Comparison of ENCODE assay signal across 18 mouse cellular contexts in the genomic region with DNA sequence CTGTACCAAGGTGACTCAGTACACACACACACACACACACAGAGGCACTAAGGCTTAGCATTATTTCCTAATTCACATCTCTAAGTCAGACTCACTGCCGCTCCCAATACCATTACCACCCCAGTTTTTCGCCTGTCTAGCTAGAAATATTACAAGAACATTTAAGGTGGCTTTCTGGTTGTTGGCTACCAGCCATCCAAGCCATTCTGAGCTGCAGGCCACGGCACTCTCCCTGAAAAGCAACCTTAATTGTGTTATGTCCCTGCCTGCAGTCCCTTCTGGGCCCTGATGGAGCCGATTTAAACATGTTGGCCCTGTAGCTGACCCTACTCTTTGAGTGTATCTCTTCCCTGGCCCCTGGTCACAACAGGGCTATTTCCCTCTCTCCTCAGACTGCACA. TPM values are rescaled to one million over a fixed set of nuclear protein-coding genes. Genes with fewer than 3 reads are reported as not detected.
DNase-seq lines count a peak whose midpoint lies in the region; ATAC-seq lines count a peak whose summit lies in the region.
"Had no signal": no experiment of that assay in that cellular context is flagged by ENCODE, and none has a peak within 500 bp of the region (broad histone marks: within the 10 kb centered on the region; RNA-seq: fewer than 3 reads in every experiment).

No protein-coding gene starts in this region.

- WGBS in forebrain, embryonic 10.5 days, result 81% methylated on average over 4 of the region's 4 CpGs
- 86% methylated on average over 4 of the region's 4 CpGs for WGBS in forebrain, embryonic 15.5 days
- 80% methylated on average over 4 of the region's 4 CpGs for WGBS in embryonic facial prominence, embryonic 13.5 days
- 45% methylated on average over 4 of the region's 4 CpGs for WGBS in liver, embryonic 15.5 days (ENCODE audit: insufficient replicate concordance)
- 81% methylated on average over 4 of the region's 4 CpGs for WGBS in intestine, embryonic 16.5 days

- H3K4me1 ChIP-seq in forebrain, embryonic 10.5 days, result peaks cover 40% of the 10 kb centered on the region
- peaks cover 26% of the 10 kb centered on the region for H3K4me1 ChIP-seq in forebrain, embryonic 15.5 days
- H3K4me1 ChIP-seq in megakaryocyte, embryonic 14.5 days, result peaks cover 69% of the 10 kb centered on the region
- H3K4me1 ChIP-seq in embryonic facial prominence, embryonic 13.5 days, result peaks cover 28% of the 10 kb centered on the region
- H3K4me1 ChIP-seq in liver, embryonic 15.5 days (replicated peaks), result peaks cover 83% of the 10 kb centered on the region
- H3K4me1 ChIP-seq in intestine, embryonic 16.5 days (ENCODE audit: control insufficient read depth, insufficient read depth, low read length), result peaks cover 21% of the 10 kb centered on the region

- no peak for DNase-seq in forebrain, embryonic 10.5 days (ENCODE audit: extremely low spot score, low spot score)
- DNase-seq in kidney, postnatal 25 days, result no peak
- DNase-seq: adrenal gland, postnatal 25 days; forebrain, postnatal 0 days; gastrocnemius, adult 2 months; heart, postnatal 4 days; kidney, adult 2 months; kidney, postnatal 14 days had no signal

- no peak overlapping the region for H3K9ac ChIP-seq in forebrain, embryonic 15.5 days (replicated peaks)
- 0 out of 2 replicates have a peak overlapping the region, but pooled peaks have one; percentile 4 for H3K9ac ChIP-seq in embryonic facial prominence, embryonic 13.5 days
- H3K9ac ChIP-seq in liver, embryonic 15.5 days, result peak overlapping the region; percentile 89
- no peak overlapping the region for H3K9ac ChIP-seq in intestine, embryonic 16.5 days (ENCODE audit: low read depth, low read length)
- H3K9ac ChIP-seq: forebrain, postnatal 0 days; limb, embryonic 15.5 days; neural tube, embryonic 15.5 days had no signal

- peaks cover 13% of the 10 kb centered on the region for H3K27me3 ChIP-seq in forebrain, embryonic 10.5 days (ENCODE audit: poor library complexity, severe bottlenecking)
- no peaks in the 10 kb centered on the region for H3K27me3 ChIP-seq in forebrain, embryonic 15.5 days
- H3K27me3 ChIP-seq in megakaryocyte, embryonic 14.5 days (replicated peaks), result no peaks in the 10 kb centered on the region
- H3K27me3 ChIP-seq in embryonic facial prominence, embryonic 13.5 days, result no peaks in the 10 kb centered on the region
- H3K27me3 ChIP-seq in liver, embryonic 15.5 days, result no peaks in the 10 kb centered on the region
- H3K27me3 ChIP-seq in intestine, embryonic 16.5 days (replicated peaks; ENCODE audit: control insufficient read depth, insufficient read depth, low read length), result no peaks in the 10 kb centered on the region
- H3K27me3 ChIP-seq: limb, embryonic 15.5 days; midbrain, embryonic 13.5 days; neural tube, embryonic 15.5 days; Patski had no signal

- ATAC-seq in forebrain, embryonic 15.5 days (replicated peaks), result no peak
- ATAC-seq in megakaryocyte, adult 5-6 weeks (ENCODE audit: poor library complexity, severe bottlenecking), result no peak
- ATAC-seq in embryonic facial prominence, embryonic 13.5 days (ENCODE audit: insufficient number of reproducible peaks, insufficient read depth, low FRiP score, low TSS enrichment, low read depth), result no peak
- ATAC-seq in liver, embryonic 15.5 days (ENCODE audit: insufficient read depth), result no peak
- no peak for ATAC-seq in intestine, embryonic 16.5 days
- ATAC-seq: forebrain, postnatal 0 days; midbrain, embryonic 13.5 days; Patski had no signal

- peak overlapping the region; percentile 26 for H3K4me3 ChIP-seq in forebrain, embryonic 10.5 days
- H3K4me3 ChIP-seq in forebrain, embryonic 15.5 days, result no peak overlapping the region
- H3K4me3 ChIP-seq in megakaryocyte, embryonic 14.5 days (replicated peaks), result peak overlapping the region; percentile 82
- no peak overlapping the region for H3K4me3 ChIP-seq in embryonic facial prominence, embryonic 13.5 days
- peak overlapping the region; percentile 88 for H3K4me3 ChIP-seq in liver, embryonic 15.5 days (replicated peaks)
- no peak overlapping the region for H3K4me3 ChIP-seq in intestine, embryonic 16.5 days (ENCODE audit: low read length)
- H3K4me3 ChIP-seq: gastrocnemius, adult 2 months; limb, embryonic 15.5 days; midbrain, embryonic 13.5 days had no signal

- no peaks in the 10 kb centered on the region for H3K9me3 ChIP-seq in forebrain, embryonic 10.5 days
- H3K9me3 ChIP-seq in forebrain, embryonic 15.5 days, result no peaks in the 10 kb centered on the region
- no peaks in the 10 kb centered on the region for H3K9me3 ChIP-seq in megakaryocyte, embryonic 14.5 days
- H3K9me3 ChIP-seq in embryonic facial prominence, embryonic 13.5 days, result no peaks in the 10 kb centered on the region
- H3K9me3 ChIP-seq in liver, embryonic 15.5 days (replicated peaks), result no peaks in the 10 kb centered on the region
- H3K9me3 ChIP-seq in intestine, embryonic 16.5 days (ENCODE audit: control insufficient read depth, low read length), result no peaks in the 10 kb centered on the region
- H3K9me3 ChIP-seq: limb, embryonic 15.5 days; midbrain, embryonic 13.5 days; neural tube, embryonic 15.5 days had no signal

- H3K4me2 ChIP-seq in forebrain, embryonic 15.5 days (replicated peaks), result no peak overlapping the region
- H3K4me2 ChIP-seq in embryonic facial prominence, embryonic 13.5 days, result no peak overlapping the region
- H3K4me2 ChIP-seq in liver, embryonic 15.5 days, result peak overlapping the region; percentile 91
- no peak overlapping the region for H3K4me2 ChIP-seq in intestine, embryonic 16.5 days (ENCODE audit: low read depth, low read length)

- peak overlapping the region; percentile 48 for H3K27ac ChIP-seq in forebrain, embryonic 10.5 days
- H3K27ac ChIP-seq in forebrain, embryonic 15.5 days (replicated peaks), result no peak overlapping the region
- no peak overlapping the region for H3K27ac ChIP-seq in embryonic facial prominence, embryonic 13.5 days
- H3K27ac ChIP-seq in liver, embryonic 15.5 days (replicated peaks), result peak overlapping the region; percentile 98
- H3K27ac ChIP-seq in intestine, embryonic 16.5 days (ENCODE audit: low read length), result no peak overlapping the region
- H3K27ac ChIP-seq: gastrocnemius, adult 2 months; limb, embryonic 15.5 days; midbrain, embryonic 13.5 days; neural tube, embryonic 15.5 days had no signal

- H3K36me3 ChIP-seq in forebrain, embryonic 10.5 days (replicated peaks), result no peaks in the 10 kb centered on the region
- H3K36me3 ChIP-seq in forebrain, embryonic 15.5 days, result no peaks in the 10 kb centered on the region
- H3K36me3 ChIP-seq in megakaryocyte, embryonic 14.5 days (replicated peaks; ENCODE audit: low read length), result peaks cover 50% of the 10 kb centered on the region
- no peaks in the 10 kb centered on the region for H3K36me3 ChIP-seq in embryonic facial prominence, embryonic 13.5 days
- H3K36me3 ChIP-seq in liver, embryonic 15.5 days (replicated peaks), result peaks cover 19% of the 10 kb centered on the region; the same call in 1 of the 2 replicates
- no peaks in the 10 kb centered on the region for H3K36me3 ChIP-seq in intestine, embryonic 16.5 days (ENCODE audit: control insufficient read depth, insufficient read depth, low read length)
- H3K36me3 ChIP-seq: limb, embryonic 15.5 days; midbrain, embryonic 13.5 days; neural tube, embryonic 15.5 days had no signal

RNA-seq across cellular contexts. Expression of a gene that starts 37.8 kb away (rescaled TPM):
- polyA plus RNA-seq in forebrain, embryonic 10.5 days (2016; fragmentation: Nextera tagmentation; extraction: Ambion mirVana), result 29.4 and 30.0 TPM in 2 replicates
- polyA plus RNA-seq in forebrain, embryonic 15.5 days (2015; fragmentation: Nextera tagmentation; extraction: Ambion mirVana), result 78.9 and 86.2 TPM in 2 replicates
- polyA plus RNA-seq in megakaryocyte, embryonic 14.5 days (2012; ENCODE audit: insufficient read depth, low replicate concordance), result 509 and 816 TPM in 2 replicates
- total RNA-seq in megakaryocyte, adult 5-6 weeks (2015), result 17.9 and 18.8 TPM in 2 replicates
- 39.7 and 49.7 TPM in 2 replicates for total RNA-seq in megakaryocyte, adult 5-6 weeks (2017)
- 32.9 and 38.9 TPM in 2 replicates for polyA plus RNA-seq in embryonic facial prominence, embryonic 13.5 days (2015; fragmentation: Nextera tagmentation; extraction: Ambion mirVana)
- polyA plus RNA-seq in liver, embryonic 15.5 days (2015; fragmentation: Nextera tagmentation; extraction: Ambion mirVana), result 85.1 and 99.9 TPM in 2 replicates
- polyA plus RNA-seq in intestine, embryonic 16.5 days (2015; fragmentation: Nextera tagmentation; extraction: Ambion mirVana), result 25.5 and 27.6 TPM in 2 replicates

Comparison
In these comparisons a context has a peak if more than half of its experiments do, and no peak if none do; other contexts are left out.
1. H3K27ac ChIP-seq: peak in forebrain, embryonic 10.5 days (single experiment) and liver, embryonic 15.5 days (single experiment); none in forebrain, embryonic 15.5 days (single experiment), embryonic facial prominence, embryonic 13.5 days (single experiment) and intestine, embryonic 16.5 days (single experiment).
2. H3K4me3 ChIP-seq: peak in forebrain, embryonic 10.5 days (single experiment), megakaryocyte, embryonic 14.5 days (single experiment) and liver, embryonic 15.5 days (single experiment); none in forebrain, embryonic 15.5 days (single experiment), embryonic facial prominence, embryonic 13.5 days (single experiment) and intestine, embryonic 16.5 days (single experiment).
3. H3K9ac ChIP-seq: peak in embryonic facial prominence, embryonic 13.5 days (single experiment) and liver, embryonic 15.5 days (single experiment); none in forebrain, embryonic 15.5 days (single experiment) and intestine, embryonic 16.5 days (single experiment).